ENCODE assay signal across 8 mouse cellular contexts in the genomic region with DNA sequence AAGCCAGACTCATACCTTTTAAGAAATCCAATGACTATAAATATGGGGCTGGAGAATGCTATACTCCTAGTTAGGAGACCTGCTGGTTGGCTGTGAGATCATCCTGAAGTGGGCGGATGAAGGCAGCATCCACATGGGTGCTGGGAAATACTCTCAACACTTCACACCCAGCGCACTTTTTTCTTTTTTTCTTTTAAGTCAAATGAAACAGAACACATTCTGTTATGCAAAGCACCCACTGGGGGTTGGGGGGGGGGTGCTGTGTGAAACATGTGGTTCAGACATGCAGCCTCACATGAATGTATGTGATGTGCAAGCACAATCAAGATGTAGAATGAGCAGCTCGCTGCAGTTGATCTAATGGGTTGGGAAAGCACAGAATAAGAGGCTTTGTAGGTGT. TPM values are rescaled to one million over a fixed set of nuclear protein-coding genes. Genes with fewer than 3 reads are reported as not detected.
DNase-seq lines count a peak whose midpoint lies in the region; ATAC-seq lines count a peak whose summit lies in the region.
"Had no signal": no experiment of that assay in that cellular context is flagged by ENCODE, and none has a peak within 500 bp of the region (broad histone marks: within the 10 kb centered on the region; RNA-seq: fewer than 3 reads in every experiment).

No protein-coding gene starts in this region.

- peak overlapping the region; percentile 87 for H3K4me2 ChIP-seq in lung, embryonic 15.5 days
- H3K4me2 ChIP-seq in forebrain, embryonic 12.5 days: peak overlapping the region; percentile 75
- peak overlapping the region; percentile 82 for H3K4me2 ChIP-seq in hindbrain, embryonic 14.5 days (replicated peaks)

- DNase-seq in lung, postnatal 14 days: no peak
- DNase-seq in hindbrain, embryonic 14.5 days (ENCODE audit: low spot score): no peak
- peak; percentile 44 for DNase-seq in naive thymus-derived CD4-positive, alpha-beta T cell, adult 2 months (ENCODE audit: low read depth)
- no peak for DNase-seq in layer of hippocampus, postnatal 10 days (ENCODE audit: low spot score in 2 of 2)
- no peak for DNase-seq in layer of hippocampus, adult 9-10 months (ENCODE audit: low spot score)
- DNase-seq: heart, postnatal 10 days had no signal

- H3K9ac ChIP-seq in lung, embryonic 15.5 days: no peak overlapping the region
- no peak overlapping the region for H3K9ac ChIP-seq in forebrain, embryonic 12.5 days
- H3K9ac ChIP-seq in hindbrain, embryonic 14.5 days: no peak overlapping the region

- H3K4me3 ChIP-seq in lung, embryonic 15.5 days: no peak overlapping the region
- no peak overlapping the region for H3K4me3 ChIP-seq in forebrain, embryonic 12.5 days (replicated peaks)
- no peak overlapping the region; the same call in 1 of the 2 replicates for H3K4me3 ChIP-seq in hindbrain, embryonic 14.5 days (replicated peaks; ENCODE audit: low read length)

- H3K9me3 ChIP-seq in lung, embryonic 15.5 days: no peaks in the 10 kb centered on the region
- H3K9me3 ChIP-seq in forebrain, embryonic 12.5 days: no peaks in the 10 kb centered on the region
- no peaks in the 10 kb centered on the region for H3K9me3 ChIP-seq in hindbrain, embryonic 14.5 days (ENCODE audit: control insufficient read depth, low read length)

- no peak for ATAC-seq in lung, embryonic 15.5 days (ENCODE audit: borderline replicate concordance, extremely low read depth, low FRiP score, low TSS enrichment)
- ATAC-seq in forebrain, embryonic 12.5 days (ENCODE audit: low FRiP score): no peak
- ATAC-seq in hindbrain, embryonic 14.5 days (ENCODE audit: low FRiP score): no peak

- H3K36me3 ChIP-seq in lung, embryonic 15.5 days: peaks cover 5% of the 10 kb centered on the region; the same call in 1 of the 2 replicates
- H3K36me3 ChIP-seq in forebrain, embryonic 12.5 days (replicated peaks): no peaks in the 10 kb centered on the region
- H3K36me3 ChIP-seq in hindbrain, embryonic 14.5 days (replicated peaks; ENCODE audit: control insufficient read depth, insufficient read depth): no peaks in the 10 kb centered on the region

- H3K4me1 ChIP-seq in lung, embryonic 15.5 days: peaks cover 46% of the 10 kb centered on the region
- peaks cover 63% of the 10 kb centered on the region for H3K4me1 ChIP-seq in forebrain, embryonic 12.5 days
- H3K4me1 ChIP-seq in hindbrain, embryonic 14.5 days (replicated peaks; ENCODE audit: control insufficient read depth, insufficient read depth, low read length): peaks cover 51% of the 10 kb centered on the region

- no peaks in the 10 kb centered on the region for H3K27me3 ChIP-seq in lung, embryonic 15.5 days
- no peaks in the 10 kb centered on the region for H3K27me3 ChIP-seq in forebrain, embryonic 12.5 days
- H3K27me3 ChIP-seq in hindbrain, embryonic 14.5 days (ENCODE audit: control insufficient read depth, insufficient read depth, low read length): no peaks in the 10 kb centered on the region

- WGBS in lung, embryonic 15.5 days: 86% methylated on average over 3 of the region's 3 CpGs
- 76% methylated on average over 3 of the region's 3 CpGs for WGBS in forebrain, embryonic 12.5 days
- 84% methylated on average over 3 of the region's 3 CpGs for WGBS in hindbrain, embryonic 14.5 days

- no peak overlapping the region for H3K27ac ChIP-seq in lung, embryonic 15.5 days
- H3K27ac ChIP-seq in forebrain, embryonic 12.5 days: no peak overlapping the region
- H3K27ac ChIP-seq in hindbrain, embryonic 14.5 days: no peak overlapping the region

RNA-seq across cellular contexts. Expression of gene Abhd17c, which starts 2.8 kb away (rescaled TPM):
- 64.3 and 68.7 TPM in 2 replicates for polyA plus RNA-seq in lung, embryonic 15.5 days (2015; fragmentation: Nextera tagmentation; extraction: Ambion mirVana)
- 37.8 and 71.4 TPM in 2 replicates for polyA plus RNA-seq in forebrain, embryonic 12.5 days (2016; fragmentation: Nextera tagmentation; extraction: Ambion mirVana)
- polyA plus RNA-seq in hindbrain, embryonic 14.5 days (2014; fragmentation: Nextera tagmentation; extraction: Ambion mirVana): 63.0 and 63.6 TPM in 2 replicates
- total RNA-seq in layer of hippocampus, postnatal 10 days (2021): 10 to 100 TPM; 76.7 to 78.2 TPM
